Mouse (Mus musculus) skeletal muscle tissue, adult 2 months (tissue): ENCODE results near the gene Gm6370.
"Not testable (repeated sequence)": the region's sequence is repeated elsewhere in the genome, so short reads cannot be mapped to it uniquely, and the experiment has no call there.

Experiments used
- DNase-seq: peaks from one replicate; pipeline ENCODE4 v3.0.0-alpha.2; 2012; ENCODE audit warnings: low read depth, low spot score

Gene Gm6370

DNA sequence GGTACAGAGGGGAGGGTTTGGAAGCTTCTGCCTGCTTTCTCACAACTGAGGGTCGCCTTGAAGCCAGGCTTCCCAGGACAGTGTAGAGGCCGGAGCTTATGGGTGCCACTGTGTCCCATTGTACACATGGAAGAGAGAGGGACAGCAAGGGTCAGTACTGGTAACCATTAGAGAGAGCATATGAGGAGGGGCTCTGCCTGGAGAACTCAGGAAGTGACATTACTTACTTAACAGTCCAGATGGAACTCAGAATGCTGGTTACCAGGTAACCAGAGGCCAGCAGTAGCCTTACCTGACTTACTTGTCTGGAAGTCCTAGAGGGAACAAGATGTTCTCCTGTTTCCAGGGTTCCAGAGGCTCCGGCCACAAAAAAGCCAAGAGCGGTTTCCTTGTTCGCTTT lies at the start of gene Gm6370:
TSS of gene Gm6370 (plus strand) at position 301 of the 400 bp plus-strand sequence.
- not testable (repeated sequence) for DNase-seq

DNA sequence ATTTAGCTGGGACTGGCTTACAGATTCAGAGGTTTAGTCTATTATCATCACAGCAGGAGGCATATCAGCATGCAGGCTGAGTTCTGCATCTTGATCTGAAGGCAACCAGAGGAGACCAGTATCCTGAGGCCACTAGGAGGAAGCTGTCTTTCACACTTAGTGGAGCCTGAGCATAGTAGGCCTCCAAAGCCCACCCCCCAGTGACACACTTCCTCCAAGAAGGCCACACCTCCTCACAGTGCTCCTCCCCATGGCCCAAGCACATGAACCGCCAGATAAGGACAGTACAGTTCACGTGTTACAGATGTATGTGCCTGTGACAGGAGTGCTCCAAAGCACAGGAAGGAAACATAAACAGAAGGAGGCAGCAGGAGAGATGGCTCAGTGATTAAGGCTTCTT lies 48.4 kb upstream of the Gm6370 start:
- DNase-seq, result no peak

GRCm38 (mm10) chr5:146446633-146447032 lies 44.5 kb upstream of the Gm6370 start:
- no peak for DNase-seq

- no peak for DNase-seq
Observed at GRCm38 (mm10) chr5:146451592-146452254, 39.4 kb upstream of the Gm6370 start.

DNA sequence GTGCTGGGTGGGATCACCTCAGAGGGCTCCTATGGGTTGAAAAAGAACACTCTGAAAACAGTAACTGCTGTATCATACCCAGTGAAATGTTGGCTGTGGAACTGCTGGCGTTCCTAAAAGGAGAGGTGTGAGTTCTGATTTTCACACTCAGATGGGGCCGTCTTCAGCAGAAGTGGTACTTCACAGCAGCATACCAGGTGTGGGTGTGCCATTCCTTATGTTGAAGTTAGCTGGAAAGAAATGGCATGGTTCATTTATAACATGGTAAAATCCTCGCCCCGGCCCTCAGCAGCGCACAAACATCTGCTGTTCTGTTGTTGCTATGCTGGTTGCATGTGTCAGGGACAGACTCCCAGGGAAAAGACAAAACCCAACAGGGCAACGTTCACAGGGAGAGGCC lies 37.6 kb upstream of the Gm6370 start:
- DNase-seq, result no peak

- no peak for DNase-seq
Observed at GRCm38 (mm10) chr5:146461612-146462011, 29.6 kb upstream of the Gm6370 start.

- DNase-seq, result no peak
Observed at GRCm38 (mm10) chr5:146466663-146467062, 24.5 kb upstream of the Gm6370 start.

GRCm38 (mm10) chr5:146468311-146468710 lies 22.9 kb upstream of the Gm6370 start:
- no peak for DNase-seq

GRCm38 (mm10) chr5:146470821-146471220 lies 20.3 kb upstream of the Gm6370 start:
- no peak for DNase-seq

DNA sequence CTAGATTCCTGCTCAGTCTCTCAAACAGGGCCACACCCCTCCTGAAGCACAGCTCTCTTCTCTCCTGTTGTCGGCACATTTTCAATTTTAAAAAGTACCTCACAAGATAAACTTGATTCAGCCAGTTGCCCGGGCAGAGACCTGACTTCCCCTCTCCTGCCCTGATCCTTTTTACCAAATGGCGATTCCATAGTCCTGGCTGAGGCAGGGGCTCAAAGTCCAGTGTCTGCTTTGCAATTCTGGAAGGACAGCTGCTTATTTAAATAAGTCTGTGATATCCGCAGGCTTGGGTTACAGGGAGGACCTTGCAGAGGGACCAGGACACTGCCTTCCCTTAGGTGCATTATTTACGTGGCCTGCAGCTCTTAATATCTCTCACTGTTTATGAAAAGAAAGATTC lies 19.9 kb upstream of the Gm6370 start:
- DNase-seq, result no peak

- DNase-seq, result no peak
Observed at GRCm38 (mm10) chr5:146471821-146472220, 19.3 kb upstream of the Gm6370 start.

GRCm38 (mm10) chr5:146479564-146479963 lies 11.6 kb upstream of the Gm6370 start:
- DNase-seq, result not testable (repeated sequence)

GRCm38 (mm10) chr5:146481665-146482064 lies 9.5 kb upstream of the Gm6370 start, which contains the start of gene Gm6408:
TSS of gene Gm6408 (plus strand) at chr5:146481965.
- DNase-seq, result not testable (repeated sequence)

DNA sequence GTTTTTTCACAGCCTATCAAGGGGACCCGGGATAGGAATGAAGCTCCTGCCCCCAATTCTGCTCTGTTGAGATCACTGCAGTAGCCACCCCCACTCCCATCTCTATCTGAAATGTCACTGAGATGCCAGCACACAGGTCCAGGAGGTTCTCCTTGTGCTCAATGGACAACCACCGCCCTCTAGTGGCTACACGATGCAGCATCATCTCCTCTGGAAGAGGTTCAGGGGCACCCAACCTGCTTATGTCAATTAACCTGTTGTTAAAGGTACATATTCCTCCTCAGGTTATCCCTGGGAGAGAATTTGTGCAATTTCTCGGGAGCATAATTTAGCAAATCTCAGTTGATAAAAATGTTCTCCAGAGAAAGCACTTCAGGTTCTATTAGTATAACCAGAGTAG lies 2.2 kb upstream of the Gm6370 start:
- not testable (repeated sequence) for DNase-seq

DNA sequence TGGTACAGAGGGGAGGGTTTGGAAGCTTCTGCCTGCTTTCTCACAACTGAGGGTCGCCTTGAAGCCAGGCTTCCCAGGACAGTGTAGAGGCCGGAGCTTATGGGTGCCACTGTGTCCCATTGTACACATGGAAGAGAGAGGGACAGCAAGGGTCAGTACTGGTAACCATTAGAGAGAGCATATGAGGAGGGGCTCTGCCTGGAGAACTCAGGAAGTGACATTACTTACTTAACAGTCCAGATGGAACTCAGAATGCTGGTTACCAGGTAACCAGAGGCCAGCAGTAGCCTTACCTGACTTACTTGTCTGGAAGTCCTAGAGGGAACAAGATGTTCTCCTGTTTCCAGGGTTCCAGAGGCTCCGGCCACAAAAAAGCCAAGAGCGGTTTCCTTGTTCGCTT lies 10.9 kb downstream of the Gm6370 start, which contains the start of gene 4930449I24Rik:
TSS of gene 4930449I24Rik (plus strand) at position 301 of the 400 bp plus-strand sequence.
- DNase-seq, result not testable (repeated sequence)

- DNase-seq, result not testable (repeated sequence)
Observed at GRCm38 (mm10) chr5:146513823-146514222, 22.7 kb downstream of the Gm6370 start, which contains the start of gene Gm3402. TSS of gene Gm3402 (plus strand) at chr5:146514123.

DNA sequence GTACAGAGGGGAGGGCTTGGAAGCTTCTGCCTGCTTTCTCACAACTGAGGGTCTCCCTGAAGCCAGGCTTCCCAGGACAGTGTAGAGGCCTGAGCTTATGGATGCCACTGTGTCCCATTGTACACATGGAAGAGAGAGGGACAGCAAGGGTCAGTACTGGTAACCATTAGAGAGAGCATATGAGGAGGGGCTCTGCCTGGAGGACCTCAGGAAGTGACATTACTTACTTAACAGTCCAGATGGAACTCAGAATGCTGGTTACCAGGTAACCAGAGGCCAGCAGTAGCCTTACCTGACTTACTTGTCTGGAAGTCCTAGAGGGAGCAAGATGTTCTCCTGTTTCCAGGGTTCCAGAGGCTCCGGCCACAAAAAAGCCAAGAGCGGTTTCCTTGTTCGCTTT lies 34.3 kb downstream of the Gm6370 start, which contains the start of gene Gm3404:
TSS of gene Gm3404 (plus strand) at position 301 of the 400 bp plus-strand sequence.
- not testable (repeated sequence) for DNase-seq

- not testable (repeated sequence) for DNase-seq
Observed at GRCm38 (mm10) chr5:146537347-146537746, 46.2 kb downstream of the Gm6370 start, which contains the start of gene Gm3409. TSS of gene Gm3409 (plus strand) at chr5:146537647.
